Mouse (Mus musculus): ENCODE measurements at regions not wholly inside any gene's neighbourhood (a gene's known extent, or its start where the extent isn't known, plus 50 kb on each side); places are given as distances from the start of the nearest gene placed in this dataset.

GRCm38 (mm10) chr4:72996102-72996501 is 143.7 kb upstream of the Aldoart1 start:
- DNase-seq (ENCODE audit: low spot score) = no peak
- Histone ChIP-seq H3K36me3 (replicated peaks; ENCODE audit: control insufficient read depth, insufficient read depth, low read length) (no peaks in the 10 kb centered on the region), H3K4me1 (ENCODE audit: control insufficient read depth, insufficient read depth) (no peaks in the 10 kb centered on the region), H3K9me3 (replicated peaks; ENCODE audit: control insufficient read depth, low read length) (no peaks in the 10 kb centered on the region), H3K27me3 (ENCODE audit: control insufficient read depth, insufficient read depth, low read length) (no peaks in the 10 kb centered on the region), H3K4me2 (ENCODE audit: low read depth, low read length) (no peak overlapping the region), H3K27ac (ENCODE audit: low read depth) (no peak overlapping the region), H3K9ac (replicated peaks; ENCODE audit: low read depth, low read length) (no peak overlapping the region), H3K4me3 (ENCODE audit: low read depth, low read length) (no peak overlapping the region)
- 69% methylated on average over 2 of the region's 2 CpGs for WGBS
- ATAC-seq (ENCODE audit: insufficient read depth, low read depth) = no peak
- no peak for TF ChIP-seq EP300 (IDR thresholded peaks at IDR 0.05; ENCODE audit: low read depth)
- no peak for TF ChIP-seq CTCF (IDR thresholded peaks at IDR 0.05; ENCODE audit: low read depth)

GRCm38 (mm10) chr4:72946369-72946981 is 94.0 kb upstream of the Aldoart1 start:
- H3K9ac ChIP-seq (replicated peaks; ENCODE audit: low read depth, low read length) = no peak overlapping the region
- no peaks in the 10 kb centered on the region for H3K9me3 ChIP-seq (replicated peaks; ENCODE audit: control insufficient read depth, low read length)
- no peak for ATAC-seq (ENCODE audit: insufficient read depth, low read depth)
- H3K27ac ChIP-seq (ENCODE audit: low read depth) = no peak overlapping the region
- WGBS = 55% methylated on average over 7 of the region's 7 CpGs
- no peaks in the 10 kb centered on the region for H3K36me3 ChIP-seq (replicated peaks; ENCODE audit: control insufficient read depth, insufficient read depth, low read length)
- H3K27me3 ChIP-seq (ENCODE audit: control insufficient read depth, insufficient read depth, low read length) = no peaks in the 10 kb centered on the region
- H3K4me1 ChIP-seq (ENCODE audit: control insufficient read depth, insufficient read depth) = no peaks in the 10 kb centered on the region
- TF ChIP-seq CTCF (IDR thresholded peaks at IDR 0.05; ENCODE audit: low read depth) (no peak), EP300 (IDR thresholded peaks at IDR 0.05; ENCODE audit: low read depth) (no peak)
- no peak overlapping the region for H3K4me3 ChIP-seq (ENCODE audit: low read depth, low read length)
- H3K4me2 ChIP-seq (ENCODE audit: low read depth, low read length) = no peak overlapping the region
- no peak for DNase-seq (ENCODE audit: low spot score)

GRCm38 (mm10) chr4:72923396-72923795 is 71.0 kb upstream of the Aldoart1 start:
- H3K36me3 ChIP-seq (replicated peaks; ENCODE audit: control insufficient read depth, insufficient read depth, low read length) = no peaks in the 10 kb centered on the region
- H3K4me3 ChIP-seq (ENCODE audit: low read depth, low read length) = no peak overlapping the region
- H3K27me3 ChIP-seq (ENCODE audit: control insufficient read depth, insufficient read depth, low read length) = no peaks in the 10 kb centered on the region
- H3K4me2 ChIP-seq (ENCODE audit: low read depth, low read length) = no peak overlapping the region
- H3K9me3 ChIP-seq (replicated peaks; ENCODE audit: control insufficient read depth, low read length) = no peaks in the 10 kb centered on the region
- ATAC-seq (ENCODE audit: insufficient read depth, low read depth) = no peak
- no peak overlapping the region for H3K9ac ChIP-seq (replicated peaks; ENCODE audit: low read depth, low read length)
- no peak for DNase-seq (ENCODE audit: low spot score)
- no peak for TF ChIP-seq CTCF (IDR thresholded peaks at IDR 0.05; ENCODE audit: low read depth)
- no peak for TF ChIP-seq EP300 (IDR thresholded peaks at IDR 0.05; ENCODE audit: low read depth)
- 67% methylated on average over 3 of the region's 3 CpGs for WGBS
- no peaks in the 10 kb centered on the region for H3K4me1 ChIP-seq (ENCODE audit: control insufficient read depth, insufficient read depth)
- H3K27ac ChIP-seq (ENCODE audit: low read depth) = no peak overlapping the region

GRCm38 (mm10) chr4:72914991-72915390 is 62.6 kb upstream of the Aldoart1 start:
- no peak for TF ChIP-seq CTCF (IDR thresholded peaks at IDR 0.05; ENCODE audit: low read depth)
- no peak for TF ChIP-seq EP300 (IDR thresholded peaks at IDR 0.05; ENCODE audit: low read depth)
- no peak for DNase-seq (ENCODE audit: low spot score)
- H3K4me1 ChIP-seq (ENCODE audit: control insufficient read depth, insufficient read depth) = no peaks in the 10 kb centered on the region
- H3K9me3 ChIP-seq (replicated peaks; ENCODE audit: control insufficient read depth, low read length) = no peaks in the 10 kb centered on the region
- no peaks in the 10 kb centered on the region for H3K36me3 ChIP-seq (replicated peaks; ENCODE audit: control insufficient read depth, insufficient read depth, low read length)
- ATAC-seq (ENCODE audit: insufficient read depth, low read depth) = no peak
- no peak overlapping the region for H3K9ac ChIP-seq (replicated peaks; ENCODE audit: low read depth, low read length)
- H3K4me3 ChIP-seq (ENCODE audit: low read depth, low read length) = no peak overlapping the region
- H3K4me2 ChIP-seq (ENCODE audit: low read depth, low read length) = no peak overlapping the region
- H3K27ac ChIP-seq (ENCODE audit: low read depth) = no peak overlapping the region
- no peaks in the 10 kb centered on the region for H3K27me3 ChIP-seq (ENCODE audit: control insufficient read depth, insufficient read depth, low read length)
- 76% methylated on average over 3 of the region's 3 CpGs for WGBS

Measured in heart, postnatal 0 days (tissue).